Mouse (Mus musculus) CH12.LX (cell line): Measurements from ENCODE around the gene A730061H03Rik.
A peak's percentile ranks its signal among the peaks of the same experiment; 100 is the strongest.

Experiments used
- CTCF ChIP-seq, 2 experiments: IDR thresholded peaks in 1 of 2; conservative IDR thresholded peaks in 1 of 2; 2 replicates each; pipeline ENCODE4 v1.5.1; 2011 to 2012; ENCODE audit warnings: low read depth in 2 of 2, low read length in 2 of 2, improper control_type of control experiment in 1 of 2, inconsistent platforms in 1 of 2, mild to moderate bottlenecking in 1 of 2, moderate library complexity in 1 of 2
- POLR2A ChIP-seq: IDR thresholded peaks from 2 replicates; pipeline ENCODE4 v1.6.1; 2011; ENCODE audit warnings: low read depth, mild to moderate bottlenecking, improper control_type of control experiment, low read length
- ZNF384 ChIP-seq: IDR thresholded peaks from 2 replicates; pipeline ENCODE4 v1.6.1; 2012; ENCODE audit warnings: low read depth, low read length, improper control_type of control experiment, inconsistent platforms

GRCm38 (mm10) chr14:55603633-55604576 is 43.7 kb upstream of the A730061H03Rik start:
- TF ChIP-seq CTCF (conservative IDR thresholded peaks at IDR 0.05 in 1 of 2, IDR thresholded peaks at IDR 0.05 in 1 of 2; ENCODE audit: low read depth in 2 of 2, low read length in 2 of 2) = peak; percentile 69 to 94
- TF ChIP-seq POLR2A = peak; percentile 69
- no peak for TF ChIP-seq ZNF384
